ENCODE assay signal across 8 mouse cellular contexts in genomic region chr10:30802681-30803586, GRCm38 (mm10). TPM values are rescaled to one million over a fixed set of nuclear protein-coding genes. Genes with fewer than 3 reads are reported as not detected.
DNase-seq lines count a peak whose midpoint lies in the region; ATAC-seq lines count a peak whose summit lies in the region.

Gene Ncoa7, minus strand, starts transcription at chr10:30803326.

- WGBS in embryonic facial prominence, embryonic 13.5 days: under 1% methylated on average over 89 of the region's 89 CpGs

- peak within 1 kb of the TSS; percentile 70 for H3K4me2 ChIP-seq in embryonic facial prominence, embryonic 13.5 days

- no peaks in the 10 kb centered on the region for H3K27me3 ChIP-seq in embryonic facial prominence, embryonic 13.5 days

- ATAC-seq in embryonic facial prominence, embryonic 13.5 days (ENCODE audit: insufficient number of reproducible peaks, insufficient read depth, low FRiP score, low TSS enrichment, low read depth): peak; percentile 88

- H3K36me3 ChIP-seq in embryonic facial prominence, embryonic 13.5 days: no peaks in the 10 kb centered on the region

- H3K4me3 ChIP-seq in embryonic facial prominence, embryonic 13.5 days: peak within 1 kb of the TSS; percentile 85

- peaks cover 6% of the 10 kb centered on the region for H3K4me1 ChIP-seq in embryonic facial prominence, embryonic 13.5 days

- H3K9ac ChIP-seq in embryonic facial prominence, embryonic 13.5 days: peak within 1 kb of the TSS; percentile 89

- H3K9me3 ChIP-seq in embryonic facial prominence, embryonic 13.5 days: no peaks in the 10 kb centered on the region

- peak within 1 kb of the TSS; percentile 94 for H3K27ac ChIP-seq in embryonic facial prominence, embryonic 13.5 days

- peak; percentile 88 for DNase-seq in A20 (ENCODE audit: low read depth, low spot score)
- peak; percentile 51 to 67 for DNase-seq in adrenal gland, postnatal 4 days (ENCODE audit: low spot score in 2 of 2)
- DNase-seq in heart, adult 8-10 months (ENCODE audit: low spot score): peak; percentile 65
- DNase-seq in kidney, adult 9 months: peak; percentile 89
- DNase-seq in liver: peak; percentile 91
- peak; percentile 10 to 46 for DNase-seq in monocyte, adult 2 months (ENCODE audit: low read depth in 1 of 2, low spot score in 2 of 2)
- DNase-seq in spleen, postnatal 14 days (ENCODE audit: low spot score in 2 of 2): peak; percentile 67 to 73

RNA-seq across cellular contexts. Expression of gene Ncoa7, which starts in this region (rescaled TPM):
- 10 to 100 TPM; 47.9 to 49.3 TPM for total RNA-seq in adrenal gland, postnatal 4 days (2021)
- 8.8 and 10.3 TPM in 2 replicates for polyA plus RNA-seq in embryonic facial prominence, embryonic 13.5 days (2015; fragmentation: Nextera tagmentation; extraction: Ambion mirVana)
- 1 to 10 TPM; 2.6 to 3.6 (median 3.0) TPM for total RNA-seq in heart, adult 8-10 months (2022)

Comparison
In these comparisons a context has a peak if more than half of its experiments do, and no peak if none do; other contexts are left out.
1. Peak in every context shown above with its lines: DNase-seq, ATAC-seq, H3K4me3 ChIP-seq and H3K27ac ChIP-seq.
2. RNA of gene Ncoa7 (total RNA-seq): 47.9 to 49.3 TPM in adrenal gland, postnatal 4 days; 2.6 to 3.6 TPM in heart, adult 8-10 months; every median in the first group is over 10 times any median in the second.
3. DNase-seq: peak in every context shown above with its lines; median percentile 91 in liver; 89 in kidney, adult 9 months; 88 in A20; 70 in spleen, postnatal 14 days; 65 in heart, adult 8-10 months; 59 in adrenal gland, postnatal 4 days; 28 in monocyte, adult 2 months.